Mouse (Mus musculus) intestine, embryonic 14.5 days (tissue): ENCODE measurements around the gene Slc9a9. TPM values are rescaled to one million over a fixed set of nuclear protein-coding genes. Genes with fewer than 3 reads are reported as not detected.

Experiments
- ATAC-seq: fragments of 200-750 bp; cut with Nextera tagmentation; replicated peaks from 2 replicates; pipeline ENCODE4 v1.8.0; 2017; ENCODE audit warnings: low read depth, moderate number of reproducible peaks, moderate TSS enrichment, moderate library complexity; ENCODE audit not compliant: low FRiP score, low TSS enrichment
- DNase-seq: peaks from one replicate; pipeline ENCODE4 v3.0.0-alpha.2; 2018; ENCODE audit warnings: low spot score
- H3K27ac ChIP-seq: fragments of 300-500 bp; sonication (generic); 2 replicates; pipeline ENCODE4 v1.5.1; 2014; ENCODE audit warnings: low read depth, mild to moderate bottlenecking, control low read depth
- H3K27me3 ChIP-seq: fragments of 300-500 bp; sonication (generic); replicated peaks from 2 replicates; pipeline ENCODE4 v1.6.1; 2014; ENCODE audit warnings: low read length, control low read depth; ENCODE audit not compliant: control insufficient read depth, insufficient read depth
- H3K36me3 ChIP-seq: fragments of 300-500 bp; sonication (generic); 2 replicates; pipeline ENCODE4 v1.6.1; 2014; ENCODE audit warnings: low read length, control low read depth; ENCODE audit not compliant: control insufficient read depth, insufficient read depth
- H3K4me1 ChIP-seq: fragments of 300-500 bp; sonication (generic); replicated peaks from 2 replicates; pipeline ENCODE4 v1.6.1; 2014; ENCODE audit warnings: low read length, control low read depth, mixed read lengths; ENCODE audit not compliant: control insufficient read depth, insufficient read depth
- H3K4me2 ChIP-seq: fragments of 300-500 bp; sonication (generic); 2 replicates; pipeline ENCODE4 v1.6.1; 2014; ENCODE audit warnings: low read length
- H3K4me3 ChIP-seq: fragments of 300-500 bp; sonication (generic); 2 replicates; pipeline ENCODE4 v1.5.1; 2014; ENCODE audit warnings: low read depth, low read length, control low read depth, mixed read lengths
- H3K9ac ChIP-seq: fragments of 300-500 bp; sonication (generic); 2 replicates; pipeline ENCODE4 v1.6.1; 2014; ENCODE audit warnings: mild to moderate bottlenecking, low read length
- H3K9me3 ChIP-seq: fragments of 300-500 bp; sonication (generic); 2 replicates; pipeline ENCODE4 v1.6.1; 2016; ENCODE audit warnings: low read length, control low read depth; ENCODE audit not compliant: control insufficient read depth
- WGBS: fragments of 180-500 bp; shearing (Covaris S2); extraction: QIAGEN DNeasy Blood & Tissue Kit; methylation state at CpG from one replicate; pipeline ENCODE4 v1.1.7; 2014; 5-methylcytosine and 5-hydroxymethylcytosine counted together
- polyA plus RNA-seq: library from polyadenylated mRNA; unstranded; fragments of >200 nt; fragmentation: Nextera tagmentation; extraction: Ambion mirVana; gene quantifications from 2 replicates; pipeline ENCODE4 v1.2.1, GENCODE M21; 2014

Gene Slc9a9
- polyA plus RNA-seq, 1 experiment from 2014 or later: 2.9 TPM

GRCm38 (mm10) chr9:94701965-94702634 lies 32.4 kb downstream of the Slc9a9 start:
- Histone ChIP-seq H3K4me1 (no peaks in the 10 kb centered on the region), H3K9ac (no peak overlapping the region), H3K27ac (no peak overlapping the region), H3K9me3 (no peaks in the 10 kb centered on the region), H3K36me3 (no peaks in the 10 kb centered on the region), H3K27me3 (no peaks in the 10 kb centered on the region), H3K4me2 (no peak overlapping the region), H3K4me3 (no peak overlapping the region)
- 49% methylated on average over 10 of the region's 10 CpGs for WGBS
- DNase-seq (no peak), ATAC-seq (no peak)

DNA sequence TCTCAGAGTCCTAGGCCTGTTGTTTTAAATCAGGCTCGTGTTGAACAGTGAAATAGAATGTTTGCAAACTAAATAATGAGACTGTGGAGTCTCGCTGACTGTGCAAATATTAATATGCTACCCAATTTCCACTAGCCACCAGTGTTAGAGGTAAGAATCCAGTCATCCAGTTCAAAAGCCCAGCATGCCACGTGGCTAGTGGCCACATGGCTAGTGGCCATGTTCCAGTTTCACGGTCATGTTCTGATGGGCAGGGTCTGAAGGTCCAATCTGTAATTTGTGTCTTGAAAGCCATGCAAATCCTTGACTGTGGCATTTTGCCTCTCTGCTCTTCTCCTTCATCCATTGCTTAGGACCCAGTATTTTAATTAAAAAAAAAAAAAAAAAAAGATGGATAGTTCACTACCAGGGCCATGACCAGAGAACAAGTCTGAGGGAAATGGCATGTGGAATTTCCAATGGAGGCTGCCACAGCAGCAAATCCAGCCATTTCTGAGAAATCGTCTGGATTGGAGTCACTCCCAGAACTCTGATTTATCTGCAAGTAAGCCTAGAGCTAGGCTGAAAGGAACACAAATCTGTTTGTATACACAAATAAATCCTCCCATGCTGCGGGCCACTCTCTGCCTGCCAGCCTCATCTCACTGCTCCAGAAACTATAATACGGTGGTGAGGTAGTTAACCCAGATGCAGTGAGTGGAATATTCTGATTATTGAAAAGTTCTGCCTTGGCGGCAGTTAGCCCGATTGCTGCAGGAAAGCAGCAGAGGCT lies 35.5 kb downstream of the Slc9a9 start:
- H3K27ac ChIP-seq: no peak overlapping the region
- no peak overlapping the region for H3K9ac ChIP-seq
- DNase-seq (no peak), ATAC-seq (no peak)
- no peaks in the 10 kb centered on the region for H3K9me3 ChIP-seq
- no peak overlapping the region for H3K4me3 ChIP-seq
- H3K36me3 ChIP-seq: no peaks in the 10 kb centered on the region
- no peaks in the 10 kb centered on the region for H3K27me3 ChIP-seq
- WGBS: 70% methylated on average over 9 of the region's 9 CpGs
- no peak overlapping the region for H3K4me2 ChIP-seq
- no peaks in the 10 kb centered on the region for H3K4me1 ChIP-seq

DNA sequence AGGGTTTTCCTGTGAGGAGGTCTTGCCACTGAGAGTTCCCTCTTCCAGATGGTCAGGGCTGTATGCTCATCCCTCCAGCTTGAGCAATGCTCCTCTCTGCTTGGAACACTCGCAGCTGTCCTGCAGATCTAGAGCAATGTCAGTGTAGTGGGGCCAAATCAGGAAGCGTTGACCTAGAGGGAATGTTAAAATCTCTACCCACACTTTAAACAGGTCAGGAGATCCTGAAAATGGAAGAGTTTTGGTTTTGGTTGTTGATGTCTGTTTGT lies 36.0 kb downstream of the Slc9a9 start:
- H3K27me3 ChIP-seq: no peaks in the 10 kb centered on the region
- no peaks in the 10 kb centered on the region for H3K36me3 ChIP-seq
- ATAC-seq: no peak
- no peak overlapping the region for H3K4me2 ChIP-seq
- H3K9me3 ChIP-seq: no peaks in the 10 kb centered on the region
- no peak overlapping the region for H3K4me3 ChIP-seq
- no peaks in the 10 kb centered on the region for H3K4me1 ChIP-seq
- 64% methylated on average over 2 of the region's 2 CpGs for WGBS
- DNase-seq: no peak
- no peak overlapping the region for H3K27ac ChIP-seq
- no peak overlapping the region for H3K9ac ChIP-seq

DNA sequence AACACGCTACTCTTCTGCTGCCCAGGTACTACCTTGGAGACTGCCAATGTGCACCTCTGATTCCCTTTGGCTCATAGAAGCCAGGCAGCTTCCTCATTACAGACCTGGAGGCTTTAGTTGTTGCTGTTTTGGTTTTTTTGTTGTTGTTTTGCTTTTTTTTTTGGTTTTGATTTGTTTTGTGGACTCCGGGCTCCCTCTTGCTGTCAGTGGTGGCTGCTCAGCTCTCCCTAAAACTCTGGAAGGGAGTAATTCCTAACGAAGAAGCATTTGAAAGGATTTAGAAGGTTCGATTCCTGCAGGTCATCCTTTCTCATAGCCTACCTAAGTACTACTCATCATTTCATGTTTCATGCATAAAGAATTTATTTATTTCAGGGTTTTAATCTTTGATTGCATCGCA lies 42.4 kb downstream of the Slc9a9 start:
- no peaks in the 10 kb centered on the region for H3K36me3 ChIP-seq
- ATAC-seq: no peak
- H3K9me3 ChIP-seq: no peaks in the 10 kb centered on the region
- H3K27me3 ChIP-seq: no peaks in the 10 kb centered on the region
- H3K9ac ChIP-seq: no peak overlapping the region
- 88% methylated on average over 5 of the region's 5 CpGs for WGBS
- no peak overlapping the region for H3K27ac ChIP-seq
- H3K4me3 ChIP-seq: no peak overlapping the region
- H3K4me1 ChIP-seq: no peaks in the 10 kb centered on the region
- H3K4me2 ChIP-seq: no peak overlapping the region
- no peak for DNase-seq

DNA sequence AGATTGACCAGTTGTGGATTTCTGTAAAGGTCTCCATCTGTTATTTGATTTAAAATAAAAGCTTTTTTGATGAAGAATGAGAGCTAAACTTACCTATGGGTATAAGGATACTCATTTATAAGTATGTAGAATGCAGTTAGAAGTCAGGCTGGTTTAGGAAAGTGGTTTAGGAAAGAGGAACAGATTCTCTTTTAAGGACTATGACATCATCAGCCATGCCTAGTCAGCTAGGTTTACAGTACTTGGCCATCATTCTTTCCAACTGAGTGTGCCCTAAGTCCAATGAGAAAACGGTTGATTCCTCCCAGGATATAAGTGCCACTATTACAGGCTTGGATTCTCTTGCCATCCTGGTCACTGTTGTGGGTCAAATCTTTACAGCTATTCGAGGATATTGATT lies 47.0 kb downstream of the Slc9a9 start:
- ATAC-seq: no peak

GRCm38 (mm10) chr9:94723631-94724030 lies 53.9 kb downstream of the Slc9a9 start:
- Histone ChIP-seq H3K4me3 (no peak overlapping the region), H3K4me2 (no peak overlapping the region), H3K9ac (no peak overlapping the region), H3K27ac (no peak overlapping the region), H3K9me3 (no peaks in the 10 kb centered on the region), H3K27me3 (no peaks in the 10 kb centered on the region), H3K36me3 (no peaks in the 10 kb centered on the region), H3K4me1 (no peaks in the 10 kb centered on the region)
- 82% methylated on average over 2 of the region's 2 CpGs for WGBS
- ATAC-seq (no peak), DNase-seq (no peak)

More for the DNA sequence above, 47.0 kb downstream of the Slc9a9 start:
- Histone ChIP-seq H3K9ac (no peak overlapping the region), H3K4me3 (no peak overlapping the region), H3K9me3 (no peaks in the 10 kb centered on the region), H3K27me3 (no peaks in the 10 kb centered on the region), H3K4me2 (no peak overlapping the region), H3K36me3 (no peaks in the 10 kb centered on the region), H3K27ac (no peak overlapping the region), H3K4me1 (no peaks in the 10 kb centered on the region)
- 80% methylated on average over 2 of the region's 2 CpGs for WGBS
- no peak for DNase-seq

GRCm38 (mm10) chr9:94725121-94725520 lies 55.4 kb downstream of the Slc9a9 start:
- no peak for ATAC-seq

GRCm38 (mm10) chr9:94727457-94727856 lies 57.7 kb downstream of the Slc9a9 start:
- H3K4me2 ChIP-seq: no peak overlapping the region
- H3K27ac ChIP-seq: no peak overlapping the region
- no peak overlapping the region for H3K9ac ChIP-seq
- WGBS: 30% methylated on average over 5 of the region's 5 CpGs
- ATAC-seq (no peak), DNase-seq (no peak)
- no peaks in the 10 kb centered on the region for H3K9me3 ChIP-seq
- no peaks in the 10 kb centered on the region for H3K27me3 ChIP-seq
- H3K4me1 ChIP-seq: no peaks in the 10 kb centered on the region
- no peak overlapping the region for H3K4me3 ChIP-seq
- H3K36me3 ChIP-seq: no peaks in the 10 kb centered on the region

More at GRCm38 (mm10) chr9:94725121-94725520, 55.4 kb downstream of the Slc9a9 start:
- Histone ChIP-seq H3K4me1 (no peaks in the 10 kb centered on the region), H3K4me2 (no peak overlapping the region), H3K36me3 (no peaks in the 10 kb centered on the region), H3K9ac (no peak overlapping the region), H3K9me3 (no peaks in the 10 kb centered on the region), H3K27ac (no peak overlapping the region), H3K27me3 (no peaks in the 10 kb centered on the region), H3K4me3 (no peak overlapping the region)
- DNase-seq: no peak
- 92% methylated on average over 5 of the region's 5 CpGs for WGBS

DNA sequence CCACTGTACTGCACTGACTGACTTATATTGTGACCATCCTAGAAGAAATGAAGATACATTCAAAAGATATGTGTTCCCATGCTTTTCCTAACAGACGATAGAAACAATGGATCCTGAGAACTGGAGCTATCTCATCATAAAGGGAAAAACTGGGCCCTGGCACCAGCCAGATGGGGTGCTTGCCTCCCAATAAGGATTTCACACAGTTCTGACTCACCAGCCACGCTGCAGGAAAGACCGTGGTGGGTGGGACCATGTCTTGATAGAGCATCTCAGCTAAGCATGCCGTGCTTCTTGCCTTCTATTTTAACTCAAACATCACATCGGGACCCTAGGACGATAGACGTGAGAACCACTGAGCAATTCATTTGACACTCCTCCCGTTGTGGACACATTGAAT lies 60.7 kb downstream of the Slc9a9 start:
- no peak for DNase-seq
- H3K9me3 ChIP-seq: no peaks in the 10 kb centered on the region
- no peak overlapping the region for H3K4me2 ChIP-seq
- 97% methylated on average over 8 of the region's 8 CpGs for WGBS
- no peak overlapping the region for H3K9ac ChIP-seq
- no peaks in the 10 kb centered on the region for H3K4me1 ChIP-seq
- H3K27ac ChIP-seq: no peak overlapping the region
- H3K36me3 ChIP-seq: no peaks in the 10 kb centered on the region
- ATAC-seq: no peak
- H3K4me3 ChIP-seq: no peak overlapping the region
- H3K27me3 ChIP-seq: no peaks in the 10 kb centered on the region
